Mouse (Mus musculus): ENCODE results near the gene Tnni3k. TPM values are rescaled to one million over a fixed set of nuclear protein-coding genes. Genes with fewer than 3 reads are reported as not detected.

The Tnni3k gene
- polyA plus RNA-seq, 1 experiment: 0.47 TPM

GRCm38 (mm10) chr3:154764115-154764514, 291.1 kb downstream of the Tnni3k start:
- Histone ChIP-seq H3K4me3 (no peak overlapping the region), H3K4me2 (ENCODE audit: low read depth) (no peak overlapping the region), H3ac (ENCODE audit: control insufficient read depth, insufficient read length) (no peak overlapping the region), H3K27me3 (ENCODE audit: control insufficient read depth, insufficient read depth, insufficient read length) (no peaks in the 10 kb centered on the region), H3K36me3 (ENCODE audit: control insufficient read depth, insufficient read depth) (no peaks in the 10 kb centered on the region), H3K79me2 (ENCODE audit: control insufficient read depth, insufficient read depth) (no peaks in the 10 kb centered on the region)
- TF ChIP-seq MAX (IDR thresholded peaks at IDR 0.05; ENCODE audit: low read depth) (no peak), E2F4 (IDR thresholded peaks at IDR 0.05; ENCODE audit: insufficient read depth) (no peak)

- H3K36me3 ChIP-seq (ENCODE audit: control insufficient read depth, insufficient read depth): no peaks in the 10 kb centered on the region
- H3K79me2 ChIP-seq (ENCODE audit: control insufficient read depth, insufficient read depth): no peaks in the 10 kb centered on the region
- H3K27me3 ChIP-seq (ENCODE audit: control insufficient read depth, insufficient read depth, insufficient read length): no peaks in the 10 kb centered on the region
- no peak for TF ChIP-seq CEBPB (IDR thresholded peaks at IDR 0.05; ENCODE audit: insufficient read depth, poor library complexity, severe bottlenecking)
- no peak for TF ChIP-seq MYOD1 (IDR thresholded peaks at IDR 0.05; ENCODE audit: control insufficient read depth in 1 of 3, insufficient read length in 2 of 3, low read depth in 2 of 3)
- no peak for TF ChIP-seq TCF12 (IDR thresholded peaks at IDR 0.05; ENCODE audit: insufficient read depth, poor library complexity, severe bottlenecking)
- no peak for TF ChIP-seq USF1 (IDR thresholded peaks at IDR 0.05; ENCODE audit: low read depth)
- TF ChIP-seq POLR2A (IDR thresholded peaks at IDR 0.05; ENCODE audit: insufficient read length, low read depth): no peak
- no peak for TF ChIP-seq MAX (IDR thresholded peaks at IDR 0.05; ENCODE audit: low read depth)
- no peak for TF ChIP-seq SRF (IDR thresholded peaks at IDR 0.05; ENCODE audit: control insufficient read depth, insufficient read length, low read depth)
- TF ChIP-seq POLR2AphosphoS2 (IDR thresholded peaks at IDR 0.05; ENCODE audit: insufficient read length, low read depth): no peak
- no peak for TF ChIP-seq TCF3 (IDR thresholded peaks at IDR 0.05; ENCODE audit: insufficient read length, low read depth)
- TF ChIP-seq MYOG (IDR thresholded peaks at IDR 0.05; ENCODE audit: control insufficient read depth in 1 of 3, insufficient read depth in 1 of 3, insufficient read length in 2 of 3, low read depth in 2 of 3): no peak
- TF ChIP-seq E2F4 (IDR thresholded peaks at IDR 0.05; ENCODE audit: insufficient read depth): no peak
- TF ChIP-seq REST (IDR thresholded peaks at IDR 0.05; ENCODE audit: insufficient read depth, insufficient read length): no peak
- H3K4me3 ChIP-seq: no peak overlapping the region
- H3K4me2 ChIP-seq (ENCODE audit: low read depth): no peak overlapping the region
- no peak overlapping the region for H3ac ChIP-seq (ENCODE audit: control insufficient read depth, insufficient read length)
Observed at GRCm38 (mm10) chr3:154763374-154763773, 291.8 kb downstream of the Tnni3k start.

- Histone ChIP-seq H3K4me3 (no peak overlapping the region), H3K4me2 (ENCODE audit: low read depth) (no peak overlapping the region), H3K36me3 (ENCODE audit: control insufficient read depth, insufficient read depth) (no peaks in the 10 kb centered on the region), H3ac (ENCODE audit: control insufficient read depth, insufficient read length) (no peak overlapping the region), H3K79me2 (ENCODE audit: control insufficient read depth, insufficient read depth) (no peaks in the 10 kb centered on the region), H3K27me3 (ENCODE audit: control insufficient read depth, insufficient read depth, insufficient read length) (no peaks in the 10 kb centered on the region)
- TF ChIP-seq E2F4 (IDR thresholded peaks at IDR 0.05; ENCODE audit: insufficient read depth) (no peak), MAX (IDR thresholded peaks at IDR 0.05; ENCODE audit: low read depth) (no peak), USF1 (IDR thresholded peaks at IDR 0.05; ENCODE audit: low read depth) (no peak), CEBPB (IDR thresholded peaks at IDR 0.05; ENCODE audit: insufficient read depth, poor library complexity, severe bottlenecking) (no peak), TCF3 (IDR thresholded peaks at IDR 0.05; ENCODE audit: insufficient read length, low read depth) (no peak), MYOD1 (IDR thresholded peaks at IDR 0.05; ENCODE audit: control insufficient read depth in 1 of 3, insufficient read length in 2 of 3, low read depth in 2 of 3) (no peak), TCF12 (IDR thresholded peaks at IDR 0.05; ENCODE audit: insufficient read depth, poor library complexity, severe bottlenecking) (no peak), SRF (IDR thresholded peaks at IDR 0.05; ENCODE audit: control insufficient read depth, insufficient read length, low read depth) (no peak), REST (IDR thresholded peaks at IDR 0.05; ENCODE audit: insufficient read depth, insufficient read length) (no peak), POLR2AphosphoS2 (IDR thresholded peaks at IDR 0.05; ENCODE audit: insufficient read length, low read depth) (no peak), MYOG (IDR thresholded peaks at IDR 0.05; ENCODE audit: control insufficient read depth in 1 of 3, insufficient read depth in 1 of 3, insufficient read length in 2 of 3, low read depth in 2 of 3) (no peak), POLR2A (IDR thresholded peaks at IDR 0.05; ENCODE audit: insufficient read length, low read depth) (no peak)
Observed at GRCm38 (mm10) chr3:154761108-154761507, 294.1 kb downstream of the Tnni3k start.

GRCm38 (mm10) chr3:154758089-154758488, 297.1 kb downstream of the Tnni3k start:
- no peak overlapping the region for H3K4me2 ChIP-seq (ENCODE audit: low read depth)
- no peaks in the 10 kb centered on the region for H3K36me3 ChIP-seq (ENCODE audit: control insufficient read depth, insufficient read depth)
- no peak overlapping the region for H3ac ChIP-seq (ENCODE audit: control insufficient read depth, insufficient read length)
- no peak overlapping the region for H3K4me3 ChIP-seq
- H3K79me2 ChIP-seq (ENCODE audit: control insufficient read depth, insufficient read depth): no peaks in the 10 kb centered on the region
- no peak for TF ChIP-seq POLR2A (IDR thresholded peaks at IDR 0.05; ENCODE audit: insufficient read length, low read depth)
- TF ChIP-seq MYOD1 (IDR thresholded peaks at IDR 0.05; ENCODE audit: control insufficient read depth in 1 of 3, insufficient read length in 2 of 3, low read depth in 2 of 3): no peak
- no peak for TF ChIP-seq E2F4 (IDR thresholded peaks at IDR 0.05; ENCODE audit: insufficient read depth)
- TF ChIP-seq TCF3 (IDR thresholded peaks at IDR 0.05; ENCODE audit: insufficient read length, low read depth): no peak
- TF ChIP-seq SRF (IDR thresholded peaks at IDR 0.05; ENCODE audit: control insufficient read depth, insufficient read length, low read depth): no peak
- no peak for TF ChIP-seq MAX (IDR thresholded peaks at IDR 0.05; ENCODE audit: low read depth)
- TF ChIP-seq REST (IDR thresholded peaks at IDR 0.05; ENCODE audit: insufficient read depth, insufficient read length): no peak
- no peak for TF ChIP-seq CEBPB (IDR thresholded peaks at IDR 0.05; ENCODE audit: insufficient read depth, poor library complexity, severe bottlenecking)
- TF ChIP-seq USF1 (IDR thresholded peaks at IDR 0.05; ENCODE audit: low read depth): no peak
- no peak for TF ChIP-seq TCF12 (IDR thresholded peaks at IDR 0.05; ENCODE audit: insufficient read depth, poor library complexity, severe bottlenecking)
- TF ChIP-seq MYOG (IDR thresholded peaks at IDR 0.05; ENCODE audit: control insufficient read depth in 1 of 3, insufficient read depth in 1 of 3, insufficient read length in 2 of 3, low read depth in 2 of 3): no peak
- no peaks in the 10 kb centered on the region for H3K27me3 ChIP-seq (ENCODE audit: control insufficient read depth, insufficient read depth, insufficient read length)

GRCm38 (mm10) chr3:154755225-154755624, 300.0 kb downstream of the Tnni3k start:
- H3K27me3 ChIP-seq (ENCODE audit: control insufficient read depth, insufficient read depth, insufficient read length): no peaks in the 10 kb centered on the region
- TF ChIP-seq CEBPB (IDR thresholded peaks at IDR 0.05; ENCODE audit: insufficient read depth, poor library complexity, severe bottlenecking): peak; percentile 75
- no peak for TF ChIP-seq REST (IDR thresholded peaks at IDR 0.05; ENCODE audit: insufficient read depth, insufficient read length)
- TF ChIP-seq TCF12 (IDR thresholded peaks at IDR 0.05; ENCODE audit: insufficient read depth, poor library complexity, severe bottlenecking): no peak
- no peak for TF ChIP-seq MAX (IDR thresholded peaks at IDR 0.05; ENCODE audit: low read depth)
- no peaks in the 10 kb centered on the region for H3K79me2 ChIP-seq (ENCODE audit: control insufficient read depth, insufficient read depth)
- no peak overlapping the region for H3ac ChIP-seq (ENCODE audit: control insufficient read depth, insufficient read length)
- H3K36me3 ChIP-seq (ENCODE audit: control insufficient read depth, insufficient read depth): no peaks in the 10 kb centered on the region
- H3K4me2 ChIP-seq (ENCODE audit: low read depth): peak overlapping the region; percentile 51
- H3K4me3 ChIP-seq: no peak overlapping the region

Data from myocyte (in vitro differentiated cells).